Mouse (Mus musculus) ES-E14 (cell line): Measurements from ENCODE around the gene Olfr221. TPM values are rescaled to one million over a fixed set of nuclear protein-coding genes. Genes with fewer than 3 reads are reported as not detected.
A peak's percentile ranks its signal among the peaks of the same experiment; 100 is the strongest.
"Not testable (repeated sequence)": the region's sequence is repeated elsewhere in the genome, so short reads cannot be mapped to it uniquely, and the experiment has no call there.

Experiments used
- DNase-seq: peaks from one replicate; pipeline ENCODE4 v3.0.0-alpha.2; 2013; ENCODE audit warnings: low read depth, low spot score
- H3K27ac ChIP-seq: 2 replicates; pipeline ENCODE4 v1.5.1; 2012; ENCODE audit warnings: low read depth, mild to moderate bottlenecking, low read length, moderate library complexity, mixed read lengths; ENCODE audit not compliant: poor library complexity, insufficient read depth, severe bottlenecking
- H3K36me3 ChIP-seq: 2 replicates; pipeline ENCODE4 v1.6.1; 2012; ENCODE audit warnings: mild to moderate bottlenecking, low read length, moderate library complexity, mixed read lengths; ENCODE audit not compliant: control insufficient read depth, poor library complexity, insufficient read depth, severe bottlenecking
- H3K4me1 ChIP-seq, 2 experiments: fragments of 150-350 bp in 1 of 2; sonication (generic) in 1 of 2; 2 replicates each; pipeline ENCODE4 v1.6.1; 2012; ENCODE audit warnings: low read length in 2 of 2, mild to moderate bottlenecking in 1 of 2, mixed read lengths in 1 of 2; ENCODE audit not compliant: control insufficient read depth in 2 of 2, insufficient read depth in 2 of 2, poor library complexity in 1 of 2
- H3K4me3 ChIP-seq, 2 experiments: fragments of 150-350 bp in 1 of 2; sonication (generic) in 1 of 2; 2 replicates each; pipeline ENCODE4 v1.5.1; 2012; ENCODE audit warnings: low read length in 2 of 2, low read depth in 1 of 2, mild to moderate bottlenecking in 1 of 2, mixed read lengths in 1 of 2; ENCODE audit not compliant: insufficient read depth in 1 of 2, poor library complexity in 1 of 2, severe bottlenecking in 1 of 2
- H3K9ac ChIP-seq: 2 replicates; pipeline ENCODE4 v1.6.1; 2012; ENCODE audit warnings: low read depth, mild to moderate bottlenecking, low read length, mixed read lengths; ENCODE audit not compliant: poor library complexity, insufficient read depth, severe bottlenecking
- H3K9me3 ChIP-seq: fragments of 150-350 bp; sonication (generic); 2 replicates; pipeline ENCODE4 v1.6.1; 2012; ENCODE audit warnings: low read depth, mild to moderate bottlenecking, low read length; ENCODE audit not compliant: control insufficient read depth, insufficient read depth
- CHD2 ChIP-seq: IDR thresholded peaks from 2 replicates; pipeline ENCODE4 v1.6.1; 2014; ENCODE audit warnings: mild to moderate bottlenecking, low read depth, low read length, inconsistent platforms
- HCFC1 ChIP-seq: IDR thresholded peaks from 2 replicates; pipeline ENCODE4 v1.6.1; 2012; ENCODE audit warnings: low read length, inconsistent platforms, borderline replicate concordance; ENCODE audit not compliant: insufficient read depth
- MAFK ChIP-seq: IDR thresholded peaks from 2 replicates; pipeline ENCODE4 v1.6.1; 2014; ENCODE audit warnings: mild to moderate bottlenecking, low read depth, low read length, inconsistent platforms; ENCODE audit not compliant: insufficient read depth
- ZC3H11A ChIP-seq: IDR thresholded peaks from 2 replicates; pipeline ENCODE4 v1.6.1; 2012; ENCODE audit warnings: low read depth, mild to moderate bottlenecking, inconsistent platforms, low read length, borderline replicate concordance
- ZNF384 ChIP-seq: IDR thresholded peaks from 2 replicates; pipeline ENCODE4 v1.6.1; 2012; ENCODE audit warnings: low read depth, low read length, inconsistent platforms
- in situ Hi-C, 2 experiments: fragments of 600-800 bp; cut with MboI; formaldehyde crosslinking; loops; one replicate each; pipeline ENCODE4 v1.15.1; 2025; ENCODE audit warnings: low sequenced_read_pairs in 2 of 2, inconsistent platforms in 1 of 2; ENCODE audit not compliant: unreplicated experiment in 2 of 2
- total RNA-seq: library from RNA; depleted of rRNA; stranded (reverse); fragments of 300-350 nt; gene quantifications from 2 replicates; pipeline ENCODE4 v1.2.3, GENCODE M21; 2012

Gene Olfr221
- total RNA-seq, 1 experiment, result not detected

DNA sequence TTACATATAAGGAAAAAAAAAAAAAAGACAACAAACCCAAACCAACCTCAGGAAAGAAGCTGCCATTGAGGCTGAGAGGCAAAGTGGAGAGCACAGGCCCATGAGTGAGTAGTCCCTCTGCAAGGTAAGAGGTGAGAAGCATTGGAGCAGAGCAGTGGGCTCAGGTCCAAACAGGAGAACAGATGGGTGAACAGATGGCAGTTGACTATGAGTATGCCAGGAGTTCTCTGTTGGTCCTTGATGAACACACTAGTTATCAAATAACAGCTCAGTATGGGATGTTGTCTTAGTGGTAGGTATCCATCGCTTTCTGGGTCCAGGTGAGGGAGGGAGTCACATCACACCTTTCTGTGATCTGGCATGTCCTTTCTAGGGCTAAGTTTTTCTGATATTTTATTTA, 18.5 kb upstream of the Olfr221 start:
- Histone ChIP-seq H3K9ac (no peak overlapping the region), H3K9me3 (no peaks in the 10 kb centered on the region), H3K4me1 (peaks cover 16 to 24% of the 10 kb centered on the region in 2 experiments), H3K36me3 (no peaks in the 10 kb centered on the region), H3K4me3 (no peak overlapping the region), H3K27ac (no peak overlapping the region)
- TF ChIP-seq HCFC1 (no peak), ZC3H11A (no peak), CHD2 (no peak), ZNF384 (no peak; the same call in 1 of the 2 replicates), MAFK (no peak)
- DNase-seq, result no peak
- in situ Hi-C loops, result no loop called here

DNA sequence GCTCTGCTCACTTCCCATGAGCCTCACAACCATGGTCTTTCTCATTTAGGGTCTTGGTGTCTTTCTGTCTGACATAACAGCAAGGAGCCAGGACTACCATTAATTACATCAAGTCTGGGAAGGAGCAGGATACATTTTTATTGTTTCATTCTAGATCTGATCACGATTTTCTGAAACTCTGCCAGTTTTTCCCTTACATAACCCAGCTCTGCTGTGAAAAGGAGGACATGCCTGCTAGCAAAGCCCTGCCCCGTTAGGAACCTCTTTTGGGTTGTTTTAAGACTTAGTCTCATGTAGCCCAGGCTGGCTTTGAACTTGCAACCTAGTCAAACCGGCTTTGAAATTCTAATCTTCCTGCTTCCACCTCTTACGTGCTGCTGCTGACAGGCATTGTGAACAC, 17.7 kb upstream of the Olfr221 start:
- H3K4me1 ChIP-seq, result peaks cover 13 to 21% of the 10 kb centered on the region in 2 experiments
- no peak for TF ChIP-seq CHD2
- no peak for TF ChIP-seq HCFC1
- no peak for TF ChIP-seq ZNF384
- no peak for TF ChIP-seq MAFK
- no peak for TF ChIP-seq ZC3H11A
- H3K36me3 ChIP-seq, result 0 out of 2 replicates have a peak, but pooled peaks cover 2% of the 10 kb centered on the region
- no peak overlapping the region for H3K4me3 ChIP-seq
- no peaks in the 10 kb centered on the region; the same call in 1 of the 2 replicates for H3K9me3 ChIP-seq
- in situ Hi-C loops, result no loop called here
- DNase-seq, result no peak
- H3K9ac ChIP-seq, result no peak overlapping the region
- H3K27ac ChIP-seq, result no peak overlapping the region; the same call in 1 of the 2 replicates

DNA sequence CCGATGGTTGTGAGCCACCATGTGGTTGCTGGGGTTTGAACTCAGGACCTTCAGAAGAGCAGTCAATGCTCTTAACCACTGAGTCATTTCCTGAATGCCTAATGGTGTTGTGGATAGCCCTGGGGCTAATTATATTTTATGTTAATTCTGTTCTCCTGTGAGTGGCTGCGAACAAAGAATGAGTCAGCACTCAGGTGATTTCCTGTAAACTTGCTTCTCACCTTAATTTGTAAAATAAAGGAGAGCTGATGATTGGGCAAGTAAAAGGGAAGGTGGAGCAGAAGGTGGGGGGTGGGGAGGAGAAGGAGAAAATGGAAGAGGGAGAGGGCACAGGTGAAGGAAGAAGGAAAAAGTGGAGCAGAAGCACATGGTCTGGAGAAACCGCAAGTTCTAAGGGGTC, 10.5 kb upstream of the Olfr221 start:
- in situ Hi-C loops, H3K9ac ChIP-seq, H3K4me3 ChIP-seq, DNase-seq, H3K9me3 ChIP-seq, H3K4me1 ChIP-seq: not testable (repeated sequence)
- H3K36me3 ChIP-seq, result peaks cover 15% of the 10 kb centered on the region; the same call in 1 of the 2 replicates
- peak overlapping the region; percentile 31; the same call in 1 of the 2 replicates for H3K27ac ChIP-seq

DNA sequence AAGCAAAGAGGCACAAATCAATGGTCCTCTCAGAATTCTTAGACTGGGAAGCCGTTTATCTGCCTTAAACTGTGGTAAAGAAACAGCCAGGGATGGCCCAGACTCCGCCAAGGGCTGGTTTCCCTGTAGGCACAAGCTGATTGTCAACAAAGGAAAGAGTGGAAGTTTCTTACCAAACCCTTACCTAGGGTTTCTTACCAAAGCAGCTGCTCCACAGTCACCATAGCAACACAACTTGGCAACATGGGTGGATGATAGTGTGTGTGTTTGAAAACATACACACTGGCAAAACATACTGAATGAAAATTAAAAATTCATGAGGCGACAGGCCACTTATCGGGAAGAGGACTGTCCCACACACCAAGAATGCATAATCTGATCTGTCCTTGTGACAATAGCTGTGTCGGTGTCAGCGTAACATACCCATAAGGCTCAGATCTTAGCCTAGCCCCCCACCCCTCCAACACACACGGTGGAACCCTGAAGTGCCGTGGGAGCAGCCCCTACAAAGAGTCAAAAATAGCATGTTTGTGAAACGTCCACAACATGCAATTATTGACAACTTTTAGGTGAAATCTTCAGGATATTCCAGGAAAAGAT, 3.8 kb upstream of the Olfr221 start:
- Histone ChIP-seq H3K9me3 (no peaks in the 10 kb centered on the region), H3K4me3 (no peak overlapping the region), H3K36me3 (peaks cover 3% of the 10 kb centered on the region; the same call in 1 of the 2 replicates), H3K27ac (no peak overlapping the region), H3K4me1 (peaks cover 3 to 7% of the 10 kb centered on the region in 2 experiments; a peak in 2 of 4 replicates), H3K9ac (no peak overlapping the region)
- no peak for DNase-seq
- in situ Hi-C loops, result no loop called here
- no peak for TF ChIP-seq MAFK
- no peak for TF ChIP-seq HCFC1
- no peak for TF ChIP-seq ZNF384
- no peak for TF ChIP-seq ZC3H11A
- no peak for TF ChIP-seq CHD2
